Mouse (Mus musculus) urinary bladder, adult 18-20 months (tissue): ENCODE data around the gene Pkd1l1.
A peak's percentile ranks its signal among the peaks of the same experiment; 100 is the strongest.

Experiments
- DNase-seq, 2 experiments: peaks; one replicate each; pipeline ENCODE4 v3.0.0; 2022; ENCODE audit warnings: low spot score in 2 of 2, mixed read lengths in 2 of 2

Pkd1l1 gene

DNA sequence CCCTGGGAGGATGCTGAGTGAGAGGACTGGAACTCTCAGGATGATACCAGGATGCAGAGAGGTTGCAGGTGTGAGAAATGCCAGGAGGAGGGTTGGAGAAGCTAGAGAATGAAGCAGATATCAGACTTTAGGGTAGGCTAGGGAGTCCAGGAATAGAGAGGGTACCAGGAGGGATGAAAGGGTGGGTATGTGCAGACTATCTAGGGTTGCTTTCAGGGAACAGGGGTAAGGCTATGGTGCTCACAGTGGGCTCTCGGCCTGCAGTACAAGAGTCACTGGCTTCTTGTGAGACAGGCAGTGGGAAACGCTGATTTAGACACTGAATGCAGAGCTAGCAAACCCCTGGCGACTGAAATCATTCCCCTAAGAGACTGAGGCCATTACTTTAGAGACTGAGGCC lies at the start of gene Pkd1l1:
Gene Pkd1l1 (minus strand): TSS at position 101 of the 400 bp plus-strand sequence.
- DNase-seq, result no peak

GRCm38 (mm10) chr11:9020207-9020606 lies 47.1 kb upstream of the Pkd1l1 start:
- no peak for DNase-seq

- no peak for DNase-seq
Measured at GRCm38 (mm10) chr11:9018491-9019267, 45.6 kb upstream of the Pkd1l1 start.

DNA sequence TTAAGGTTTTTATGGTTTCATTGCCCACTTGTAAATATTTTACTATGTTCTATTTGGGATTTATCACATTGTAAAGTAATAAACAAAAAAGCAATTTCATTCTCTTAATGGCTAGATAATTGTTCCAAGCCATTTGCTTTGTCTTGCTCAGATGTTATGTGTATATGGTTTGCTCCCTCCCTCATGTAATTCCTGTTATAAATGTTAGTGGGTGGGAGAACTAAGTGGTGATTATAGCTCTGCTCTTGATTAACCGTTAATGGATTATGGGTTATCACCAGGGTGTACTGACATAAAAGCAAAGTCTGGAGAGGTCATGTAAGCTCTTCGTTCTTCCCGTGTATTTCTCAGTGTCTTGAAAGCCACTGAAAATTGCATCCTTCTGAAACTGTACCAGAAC lies 41.7 kb upstream of the Pkd1l1 start:
- DNase-seq, result no peak

- no peak for DNase-seq
Measured at GRCm38 (mm10) chr11:9011348-9011747, 38.3 kb upstream of the Pkd1l1 start.

DNA sequence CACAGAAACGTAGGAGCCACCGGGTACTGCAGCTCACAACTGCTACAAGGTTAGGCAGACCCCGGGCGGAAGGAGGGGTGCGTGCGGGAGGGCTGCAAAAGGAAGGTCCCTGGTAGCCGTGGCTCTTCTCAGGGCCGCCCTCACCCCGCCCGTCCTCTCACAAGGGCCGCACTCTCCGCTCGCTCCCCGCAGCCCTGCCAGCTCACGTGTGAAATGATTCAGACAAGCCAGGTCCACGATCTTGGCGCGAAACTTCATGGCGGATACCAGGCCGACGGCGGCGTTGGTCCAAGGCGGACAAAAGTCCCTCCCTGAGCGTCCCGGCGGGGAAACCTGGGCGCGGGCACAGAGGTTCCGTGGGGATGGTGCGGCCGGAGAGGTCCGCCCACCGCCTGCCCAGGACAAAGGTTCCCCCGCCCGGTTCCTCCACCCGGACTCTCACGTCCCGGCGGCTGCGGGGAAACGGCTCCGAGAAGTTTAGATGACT lies 37.8 kb upstream of the Pkd1l1 start, which contains the start of gene Hus1:
Gene Hus1 (minus strand): TSS at position 339 of the 487 bp plus-strand sequence.
- peak; percentile 81 to 90 for DNase-seq

GRCm38 (mm10) chr11:9010416-9010815 lies 37.4 kb upstream of the Pkd1l1 start:
- DNase-seq, result peak; percentile 4 to 20

GRCm38 (mm10) chr11:9008761-9009160 lies 35.7 kb upstream of the Pkd1l1 start:
- no peak for DNase-seq

DNA sequence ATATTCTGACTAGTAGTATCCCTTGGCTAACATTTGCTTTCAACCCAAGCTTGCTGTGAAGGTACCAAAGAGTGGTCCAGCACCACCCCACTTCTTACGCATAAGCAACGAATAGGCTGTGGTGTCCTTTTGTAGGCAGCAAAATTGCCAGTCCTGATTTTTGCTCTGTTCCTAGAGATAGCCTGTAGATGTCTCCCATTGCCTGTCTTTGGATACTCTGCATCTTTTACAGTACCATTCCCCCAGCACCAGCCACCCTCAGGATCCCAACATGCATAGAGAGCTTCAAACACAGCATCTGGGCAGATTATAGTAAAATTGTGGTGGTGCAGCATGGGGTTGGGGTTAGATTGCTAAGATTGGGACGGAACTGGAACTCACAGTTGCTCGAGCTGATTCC lies 15.0 kb upstream of the Pkd1l1 start:
- DNase-seq, result no peak

DNA sequence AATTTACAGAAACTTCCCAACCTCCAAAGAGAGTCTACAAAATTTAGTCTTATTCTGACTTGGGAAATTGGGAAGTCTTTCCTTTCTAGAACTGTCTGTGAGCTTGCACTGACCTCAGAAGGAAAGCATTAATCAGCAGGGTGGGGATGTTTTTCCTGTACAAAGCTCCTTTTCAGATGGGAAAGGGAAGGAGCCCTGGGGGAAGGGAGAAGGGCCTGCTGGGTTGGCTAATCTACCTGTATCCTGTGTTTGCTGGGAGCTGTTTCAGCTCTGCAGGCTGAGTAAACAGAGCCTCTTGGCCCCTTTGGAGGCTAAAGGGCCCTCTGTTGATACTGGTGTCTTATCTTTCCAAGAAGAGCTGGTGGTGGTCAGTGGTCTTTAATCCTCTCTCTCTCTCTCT lies 13.0 kb upstream of the Pkd1l1 start:
- peak in 1 of 2 experiments; percentile 5 for DNase-seq

GRCm38 (mm10) chr11:8983237-8983861 lies 10.3 kb upstream of the Pkd1l1 start:
- peak; percentile 25 to 50 for DNase-seq

- no peak for DNase-seq
Measured at GRCm38 (mm10) chr11:8978154-8978553, 5.1 kb upstream of the Pkd1l1 start.

GRCm38 (mm10) chr11:8972093-8972492 lies 973 bp downstream of the Pkd1l1 start:
- DNase-seq, result no peak

- DNase-seq, result no peak
Measured at GRCm38 (mm10) chr11:8970509-8970908, 2.6 kb downstream of the Pkd1l1 start.

DNA sequence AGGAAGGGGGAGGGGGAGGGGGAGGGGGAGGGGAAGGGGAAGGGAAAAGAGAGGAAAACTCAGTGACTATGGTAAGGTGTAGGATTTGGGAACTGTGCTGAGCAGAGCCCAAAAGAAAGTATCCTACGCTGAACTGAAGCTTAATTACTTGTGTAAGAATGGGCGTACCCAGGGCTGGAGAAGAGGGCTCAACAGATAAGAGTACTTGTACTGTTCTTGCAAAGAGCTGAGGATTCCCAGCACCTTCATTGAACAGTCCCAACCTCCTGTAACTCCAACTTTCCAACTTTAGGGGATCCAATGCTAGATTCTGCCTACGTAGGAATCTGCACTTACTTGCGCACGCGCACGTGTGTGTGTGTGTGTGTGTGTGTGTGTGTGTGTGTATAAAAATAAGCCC lies 5.0 kb downstream of the Pkd1l1 start:
- no peak for DNase-seq

- DNase-seq, result no peak
Measured at GRCm38 (mm10) chr11:8958572-8958971, 14.5 kb downstream of the Pkd1l1 start.

- no peak for DNase-seq
Measured at GRCm38 (mm10) chr11:8958108-8958507, 15.0 kb downstream of the Pkd1l1 start.

DNA sequence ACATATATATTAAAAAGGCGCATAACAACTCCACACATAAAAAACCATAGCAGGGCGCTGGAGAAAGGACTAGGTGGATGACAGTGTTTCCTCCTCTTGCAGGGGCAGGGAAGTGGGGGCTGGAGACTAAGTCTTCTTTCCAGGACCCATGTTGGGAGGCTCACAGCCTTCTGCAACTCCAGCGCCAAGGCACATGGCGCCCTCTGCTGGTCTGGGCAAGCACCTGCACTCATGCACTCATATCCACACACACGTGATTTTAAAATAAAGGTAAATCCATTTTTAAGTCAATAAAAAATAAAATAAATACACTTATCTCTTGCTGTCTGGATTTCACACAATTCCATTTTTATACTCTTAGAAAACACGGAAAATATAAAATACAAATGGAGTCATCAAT lies 16.0 kb downstream of the Pkd1l1 start:
- DNase-seq, result no peak

- DNase-seq, result peak in 1 of 2 experiments; percentile 1
Measured at GRCm38 (mm10) chr11:8955678-8956077, 17.4 kb downstream of the Pkd1l1 start.

DNA sequence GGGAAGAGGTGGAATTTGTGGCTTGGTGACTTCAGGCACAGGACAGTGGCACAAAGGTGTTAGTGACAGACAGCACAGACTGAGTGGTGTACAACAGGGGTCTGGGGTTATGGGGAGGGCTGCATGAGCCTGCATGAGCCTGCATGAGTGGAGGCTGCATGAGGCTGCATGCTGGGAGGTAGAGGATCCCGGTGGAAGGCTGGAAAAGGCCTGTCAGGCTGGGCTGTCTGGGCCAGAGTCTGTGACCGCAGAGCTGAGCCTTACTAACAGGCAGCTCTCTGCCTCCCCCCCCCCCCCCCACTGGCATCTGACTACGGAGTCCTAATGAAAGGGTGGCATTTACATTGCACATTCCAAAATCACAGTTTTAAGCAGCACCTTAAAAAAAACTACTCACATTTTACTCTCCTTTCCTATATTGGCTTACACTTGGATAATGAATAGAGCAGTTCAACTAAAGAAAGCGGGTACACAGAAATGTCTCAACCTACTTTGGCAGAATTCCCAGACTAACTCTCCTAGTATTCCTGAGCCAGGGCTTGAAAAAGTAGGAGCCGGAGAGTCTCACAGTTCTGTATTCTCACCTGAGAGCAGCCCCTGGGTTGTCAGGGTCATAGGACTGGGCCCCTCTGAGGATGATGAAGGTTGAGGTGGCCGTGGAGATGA lies 23.2 kb downstream of the Pkd1l1 start:
- no peak for DNase-seq

GRCm38 (mm10) chr11:8948871-8949270 lies 24.2 kb downstream of the Pkd1l1 start:
- no peak for DNase-seq

DNA sequence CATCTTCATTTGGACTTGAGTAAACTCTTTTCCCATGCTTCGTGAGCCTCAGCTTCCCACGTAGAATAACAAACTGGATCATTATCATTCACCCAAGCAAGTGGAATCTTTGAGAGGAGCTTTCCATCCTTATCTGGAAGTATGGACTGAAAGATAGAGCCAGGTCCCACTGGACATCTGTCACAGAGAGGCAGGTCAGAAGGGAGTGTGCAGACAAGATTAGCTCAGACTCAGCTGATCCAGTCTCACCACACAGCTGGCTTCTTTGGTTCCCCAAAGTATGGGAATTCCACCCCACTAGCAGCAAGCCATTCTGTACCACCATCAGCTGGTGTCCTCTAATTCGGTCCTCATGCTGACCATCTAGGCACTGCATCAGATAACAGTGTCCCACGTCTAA lies 29.0 kb downstream of the Pkd1l1 start:
- no peak for DNase-seq

DNA sequence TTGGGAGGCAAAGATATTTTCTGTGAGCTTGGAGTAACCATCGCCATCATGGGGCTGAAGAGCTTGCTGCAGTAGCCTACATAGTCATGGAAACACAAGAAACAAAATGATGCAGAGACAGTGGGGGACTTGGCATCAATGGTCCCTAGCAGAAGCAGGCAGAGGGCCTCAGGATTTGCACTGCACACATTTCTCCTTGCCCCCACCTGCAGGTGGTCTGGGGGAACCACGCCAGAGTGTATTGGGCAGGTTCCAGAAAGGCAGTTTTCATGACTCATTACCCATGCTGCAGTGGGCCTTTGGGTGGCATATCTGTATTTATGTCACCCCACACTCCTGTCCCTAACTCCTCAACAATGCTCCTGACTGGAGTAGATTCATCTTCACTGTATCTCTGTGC lies 30.6 kb downstream of the Pkd1l1 start:
- no peak for DNase-seq
